Mouse (Mus musculus) MEL (cell line): Measurements from ENCODE around the gene Lpin1. TPM values are rescaled to one million over a fixed set of nuclear protein-coding genes. Genes with fewer than 3 reads are reported as not detected.

Experiments used
- DNase-seq: peaks from one replicate; pipeline ENCODE4 v3.0.0; 2011; ENCODE audit warnings: low read depth, low spot score
- H3K27ac ChIP-seq: 2 replicates; pipeline ENCODE4 v1.5.1; 2012; ENCODE audit warnings: low read depth, mild to moderate bottlenecking, control low read depth, low read length, moderate library complexity; ENCODE audit not compliant: control insufficient read depth
- H3K27me3 ChIP-seq, 2 experiments: fragments of 150-350 bp in 1 of 2; sonication (generic) in 1 of 2; 2 replicates each; pipeline ENCODE4 v1.6.1; 2012; ENCODE audit warnings: low read length in 2 of 2, mild to moderate bottlenecking in 2 of 2, improper control_type of control experiment in 1 of 2, moderate library complexity in 1 of 2; ENCODE audit not compliant: insufficient read depth in 2 of 2, control insufficient read depth in 1 of 2
- H3K36me3 ChIP-seq, 2 experiments: 2 replicates each; pipeline ENCODE4 v1.6.1; 2012 to 2014; ENCODE audit warnings: low read length in 2 of 2, improper control_type of control experiment in 1 of 2, inconsistent platforms in 1 of 2, mild to moderate bottlenecking in 1 of 2; ENCODE audit not compliant: insufficient read depth in 2 of 2, control insufficient read depth in 1 of 2
- H3K4me1 ChIP-seq, 2 experiments: fragments of 150-350 bp in 1 of 2; sonication (generic) in 1 of 2; 2 replicates each; pipeline ENCODE4 v1.6.1; 2012; ENCODE audit warnings: low read length in 2 of 2, improper control_type of control experiment in 1 of 2, mild to moderate bottlenecking in 1 of 2; ENCODE audit not compliant: insufficient read depth in 2 of 2, control insufficient read depth in 1 of 2
- H3K4me3 ChIP-seq, 2 experiments: fragments of 150-350 bp in 1 of 2; sonication (generic) in 1 of 2; 2 replicates each; pipeline ENCODE4 v1.5.1; 2012; ENCODE audit warnings: low read depth in 2 of 2, low read length in 2 of 2, mild to moderate bottlenecking in 2 of 2, moderate library complexity in 2 of 2, control low read depth in 1 of 2, improper control_type of control experiment in 1 of 2; ENCODE audit not compliant: control insufficient read depth in 1 of 2, insufficient read depth in 1 of 2
- H3K79me2 ChIP-seq: 2 replicates; pipeline ENCODE4 v1.6.1; 2012; ENCODE audit warnings: mild to moderate bottlenecking, low read length, moderate library complexity; ENCODE audit not compliant: control insufficient read depth, poor library complexity, insufficient read depth
- H3K9ac ChIP-seq: 2 replicates; pipeline ENCODE4 v1.6.1; 2012; ENCODE audit warnings: low read depth, mild to moderate bottlenecking, control low read depth, low read length, moderate library complexity; ENCODE audit not compliant: control insufficient read depth, poor library complexity, severe bottlenecking
- H3K9me3 ChIP-seq: fragments of 150-350 bp; sonication (generic); replicated peaks from 2 replicates; pipeline ENCODE4 v1.6.1; 2012; ENCODE audit warnings: mild to moderate bottlenecking, low read length, improper control_type of control experiment, moderate library complexity; ENCODE audit not compliant: insufficient read depth
- BHLHE40 ChIP-seq: IDR thresholded peaks from 2 replicates; pipeline ENCODE4 v1.6.1; 2012; ENCODE audit warnings: low read depth, mild to moderate bottlenecking, inconsistent platforms, low read length, improper control_type of control experiment, borderline replicate concordance
- CHD1 ChIP-seq: IDR thresholded peaks from 2 replicates; pipeline ENCODE4 v1.6.1; 2012; ENCODE audit warnings: low read depth, mild to moderate bottlenecking, inconsistent platforms, low read length, improper control_type of control experiment
- E2F4 ChIP-seq: IDR thresholded peaks from 2 replicates; pipeline ENCODE4 v1.6.1; 2011; ENCODE audit warnings: low read depth, low read length, improper control_type of control experiment, borderline replicate concordance
- EP300 ChIP-seq, 2 experiments: IDR thresholded peaks; 2 replicates each; pipeline ENCODE4 v1.6.1; 2011; ENCODE audit warnings: improper control_type of control experiment in 2 of 2, low read length in 2 of 2, low read depth in 1 of 2, mild to moderate bottlenecking in 1 of 2
- GABPA ChIP-seq: IDR thresholded peaks from 2 replicates; pipeline ENCODE4 v1.6.1; 2012; ENCODE audit warnings: low read depth, mild to moderate bottlenecking, inconsistent platforms, low read length, improper control_type of control experiment, moderate library complexity
- HCFC1 ChIP-seq: IDR thresholded peaks from 2 replicates; pipeline ENCODE4 v1.6.1; 2012; ENCODE audit warnings: low read depth, mild to moderate bottlenecking, inconsistent platforms, low read length, improper control_type of control experiment, moderate library complexity
- JUND ChIP-seq: IDR thresholded peaks from 2 replicates; pipeline ENCODE4 v1.6.1; 2011; ENCODE audit warnings: low read depth, mild to moderate bottlenecking, improper control_type of control experiment, low read length
- KAT2A ChIP-seq: conservative IDR thresholded peaks from 2 replicates; pipeline ENCODE4 v1.6.1; 2012; ENCODE audit warnings: low read depth, low read length, improper control_type of control experiment, inconsistent platforms
- MAFK ChIP-seq: IDR thresholded peaks from 2 replicates; pipeline ENCODE4 v1.6.1; 2011; ENCODE audit warnings: low read depth, mild to moderate bottlenecking, low read length, improper control_type of control experiment, borderline replicate concordance
- MAZ ChIP-seq: IDR thresholded peaks from 2 replicates; pipeline ENCODE4 v1.6.1; 2012; ENCODE audit warnings: low read depth, mild to moderate bottlenecking, inconsistent platforms, low read length, improper control_type of control experiment
- MEF2A ChIP-seq: IDR thresholded peaks from 2 replicates; pipeline ENCODE4 v1.6.1; 2014; ENCODE audit warnings: low read depth, mild to moderate bottlenecking, inconsistent platforms, low read length, improper control_type of control experiment; ENCODE audit not compliant: poor library complexity, insufficient replicate concordance, severe bottlenecking; ENCODE audit errors: extremely low read depth
- MXI1 ChIP-seq: IDR thresholded peaks from 2 replicates; pipeline ENCODE4 v1.6.1; 2011; ENCODE audit warnings: mild to moderate bottlenecking, low read depth, low read length, improper control_type of control experiment
- MYB ChIP-seq: IDR thresholded peaks from 2 replicates; pipeline ENCODE4 v1.6.1; 2011; ENCODE audit warnings: mild to moderate bottlenecking, low read depth, low read length, improper control_type of control experiment
- NELFE ChIP-seq: IDR thresholded peaks from 2 replicates; pipeline ENCODE4 v1.6.1; 2011; ENCODE audit warnings: low read depth, low read length, improper control_type of control experiment
- NRF1 ChIP-seq: IDR thresholded peaks from 2 replicates; pipeline ENCODE4 v1.6.1; 2014; ENCODE audit warnings: low read depth, mild to moderate bottlenecking, inconsistent platforms, low read length, improper control_type of control experiment, moderate library complexity; ENCODE audit not compliant: poor library complexity, insufficient read depth, severe bottlenecking
- POLR2AphosphoS5 ChIP-seq: IDR thresholded peaks from 2 replicates; pipeline ENCODE4 v1.6.1; 2012; ENCODE audit warnings: low read depth, borderline replicate concordance, mild to moderate bottlenecking, inconsistent platforms, low read length, moderate library complexity, mixed read lengths
- RAD21 ChIP-seq: IDR thresholded peaks from 2 replicates; pipeline ENCODE4 v1.6.1; 2011; ENCODE audit warnings: mild to moderate bottlenecking, low read depth, low read length, improper control_type of control experiment
- TAL1 ChIP-seq: IDR thresholded peaks from 2 replicates; pipeline ENCODE4 v1.6.1; 2012; ENCODE audit warnings: mild to moderate bottlenecking, inconsistent platforms, low read length, moderate library complexity, mixed read lengths
- TBP ChIP-seq: IDR thresholded peaks from 2 replicates; pipeline ENCODE4 v1.8.0; 2011; ENCODE audit warnings: low read depth, low read length, improper control_type of control experiment
- UBTF ChIP-seq: IDR thresholded peaks from 2 replicates; pipeline ENCODE4 v1.6.1; 2012; ENCODE audit warnings: low read depth, mild to moderate bottlenecking, inconsistent platforms, low read length, improper control_type of control experiment, moderate library complexity, borderline replicate concordance; ENCODE audit not compliant: insufficient read depth
- USF1 ChIP-seq: IDR thresholded peaks from 2 replicates; pipeline ENCODE4 v1.6.1; 2014; ENCODE audit warnings: low read depth, mild to moderate bottlenecking, inconsistent platforms, low read length, improper control_type of control experiment, moderate library complexity
- ZMIZ1 ChIP-seq: IDR thresholded peaks from 2 replicates; pipeline ENCODE4 v1.6.1; 2012; ENCODE audit warnings: low read depth, mild to moderate bottlenecking, inconsistent platforms, low read length, improper control_type of control experiment, moderate library complexity
- polyA plus RNA-seq, 2 experiments: library from polyadenylated mRNA; stranded (reverse) in 1 of 2; unstranded in 1 of 2; fragments of >175 nt in 1 of 2; fragments of >200 nt in 1 of 2; gene quantifications; 2 replicates each; pipeline versions ENCODE4 v1.2.1 to v1.2.4; 2012; ENCODE audit warnings: low replicate concordance in 2 of 2, low read depth in 1 of 2; ENCODE audit not compliant: insufficient read length in 2 of 2, insufficient read depth in 1 of 2, missing spikeins in 1 of 2
- total RNA-seq: library from RNA; depleted of rRNA; stranded (reverse); fragments of 300-350 nt; gene quantifications from 2 replicates; pipeline ENCODE4 v1.2.3, GENCODE M21; 2012

Gene Lpin1
- total and polyA plus RNA-seq, 3 experiments: 1.2 to 3.9 TPM; not detected in 1

GRCm38 (mm10) chr12:16527941-16528340, 82.8 kb downstream of the Lpin1 start:
- Histone ChIP-seq H3K4me1 (no peaks in the 10 kb centered on the region), H3K9ac (no peak overlapping the region), H3K79me2 (no peaks in the 10 kb centered on the region), H3K9me3 (no peaks in the 10 kb centered on the region), H3K27ac (no peak overlapping the region), H3K36me3 (no peaks in the 10 kb centered on the region), H3K4me3 (no peak overlapping the region), H3K27me3 (no peaks in the 10 kb centered on the region; a peak in 1 of 4 replicates)
- DNase-seq: no peak
- TF ChIP-seq RAD21: no peak
- TF ChIP-seq NRF1: no peak
- TF ChIP-seq MXI1: no peak
- TF ChIP-seq CHD1: no peak
- TF ChIP-seq MAZ: no peak
- TF ChIP-seq TBP: no peak
- TF ChIP-seq NELFE: no peak
- TF ChIP-seq MYB: no peak
- no peak for TF ChIP-seq UBTF
- no peak for TF ChIP-seq JUND
- no peak for TF ChIP-seq EP300 (IDR thresholded peaks at IDR 0.05; ENCODE audit: low read depth in 1 of 2, low read length in 2 of 2)
- no peak for TF ChIP-seq POLR2AphosphoS5
- TF ChIP-seq TAL1: no peak
- TF ChIP-seq MEF2A: no peak
- TF ChIP-seq HCFC1: no peak

- Histone ChIP-seq H3K79me2 (no peaks in the 10 kb centered on the region), H3K4me3 (no peak overlapping the region), H3K27me3 (no peaks in the 10 kb centered on the region; a peak in 1 of 4 replicates), H3K27ac (no peak overlapping the region), H3K9ac (no peak overlapping the region), H3K9me3 (no peaks in the 10 kb centered on the region), H3K4me1 (no peaks in the 10 kb centered on the region), H3K36me3 (no peaks in the 10 kb centered on the region)
- TF ChIP-seq TBP: no peak
- no peak for TF ChIP-seq NRF1
- TF ChIP-seq ZMIZ1: no peak
- no peak for TF ChIP-seq BHLHE40
- no peak for TF ChIP-seq USF1
- no peak for TF ChIP-seq E2F4
- no peak for TF ChIP-seq MEF2A
- TF ChIP-seq NELFE: no peak
- TF ChIP-seq POLR2AphosphoS5: no peak
- no peak for TF ChIP-seq KAT2A
- TF ChIP-seq UBTF: no peak
- no peak for TF ChIP-seq GABPA
- no peak for TF ChIP-seq MAFK
- DNase-seq: no peak
Measured at GRCm38 (mm10) chr12:16526862-16527261, 83.9 kb downstream of the Lpin1 start.
